Mouse (Mus musculus) midbrain, embryonic 14.5 days (tissue): ENCODE results near the gene Arfgap3. TPM values are rescaled to one million over a fixed set of nuclear protein-coding genes. Genes with fewer than 3 reads are reported as not detected.
"Not testable (repeated sequence)": the region's sequence is repeated elsewhere in the genome, so short reads cannot be mapped to it uniquely, and the experiment has no call there.

Source experiments
- ATAC-seq: fragments of 200-750 bp; cut with Nextera tagmentation; 2 replicates; pipeline ENCODE4 v1.8.0; 2017; ENCODE audit warnings: moderate number of reproducible peaks, moderate library complexity; ENCODE audit not compliant: low FRiP score, low TSS enrichment
- DNase-seq: peaks from one replicate; pipeline ENCODE4 v3.0.0-alpha.2; 2015
- H3K27ac ChIP-seq: fragments of 300-500 bp; sonication (generic); replicated peaks from 2 replicates; pipeline ENCODE4 v1.5.1; 2014; ENCODE audit warnings: mild to moderate bottlenecking, low read depth, low read length, moderate library complexity
- H3K27me3 ChIP-seq: fragments of 300-500 bp; sonication (generic); 2 replicates; pipeline ENCODE4 v1.6.1; 2014; ENCODE audit warnings: low read length, control low read depth, mixed read lengths; ENCODE audit not compliant: control insufficient read depth, insufficient read depth
- H3K36me3 ChIP-seq: fragments of 300-500 bp; sonication (generic); 2 replicates; pipeline ENCODE4 v1.6.1; 2014; ENCODE audit warnings: low read length, control low read depth; ENCODE audit not compliant: control insufficient read depth, insufficient read depth
- H3K4me1 ChIP-seq: fragments of 300-500 bp; sonication (generic); 2 replicates; pipeline ENCODE4 v1.6.1; 2014; ENCODE audit warnings: mild to moderate bottlenecking, antibody characterized with exemption, low read length, control low read depth; ENCODE audit not compliant: control insufficient read depth, insufficient read depth
- H3K4me2 ChIP-seq: fragments of 300-500 bp; sonication (generic); 2 replicates; pipeline ENCODE4 v1.6.1; 2014; ENCODE audit warnings: mild to moderate bottlenecking, low read length, moderate library complexity
- H3K4me3 ChIP-seq: fragments of 300-500 bp; sonication (generic); replicated peaks from 2 replicates; pipeline ENCODE4 v1.5.1; 2014; ENCODE audit warnings: low read depth, low read length
- H3K9ac ChIP-seq: fragments of 300-500 bp; sonication (generic); replicated peaks from 2 replicates; pipeline ENCODE4 v1.6.1; 2014; ENCODE audit warnings: mild to moderate bottlenecking, low read length, moderate library complexity
- H3K9me3 ChIP-seq: fragments of 300-500 bp; sonication (generic); 2 replicates; pipeline ENCODE4 v1.6.1; 2016; ENCODE audit warnings: low read length, control low read depth, mixed read lengths; ENCODE audit not compliant: control insufficient read depth
- WGBS: fragments of 180-500 bp; shearing (Covaris S2); extraction: QIAGEN DNeasy Blood & Tissue Kit; methylation state at CpG from one replicate; pipeline ENCODE4 v1.1.7; 2014; 5-methylcytosine and 5-hydroxymethylcytosine counted together
- polyA plus RNA-seq: library from polyadenylated mRNA; unstranded; fragments of >200 nt; fragmentation: Nextera tagmentation; extraction: Ambion mirVana; gene quantifications from 2 replicates; pipeline ENCODE4 v1.2.1, GENCODE M21; 2014

The Arfgap3 gene
- polyA plus RNA-seq, 1 experiment from 2014 or later, result 42.2 TPM

- H3K4me1 ChIP-seq, result no peaks in the 10 kb centered on the region
- no peak overlapping the region for H3K27ac ChIP-seq
- H3K9ac ChIP-seq, result no peak overlapping the region
- H3K36me3 ChIP-seq, result no peaks in the 10 kb centered on the region
- H3K4me3 ChIP-seq, result no peak overlapping the region
- 80% methylated on average over 11 of the region's 11 CpGs for WGBS
- DNase-seq, result no peak
- H3K4me2 ChIP-seq, result no peak overlapping the region
- ATAC-seq, result no peak
- H3K9me3 ChIP-seq, result no peaks in the 10 kb centered on the region
- H3K27me3 ChIP-seq, result no peaks in the 10 kb centered on the region
Observed at GRCm38 (mm10) chr15:83281303-83281702, 68.7 kb downstream of the Arfgap3 start.

GRCm38 (mm10) chr15:83278579-83278978 is 71.5 kb downstream of the Arfgap3 start:
- ATAC-seq, result no peak
- 90% methylated on average over 5 of the region's 5 CpGs for WGBS
- no peak for DNase-seq
- H3K4me3 ChIP-seq, result no peak overlapping the region
- H3K27me3 ChIP-seq, result no peaks in the 10 kb centered on the region
- H3K9me3 ChIP-seq, result no peaks in the 10 kb centered on the region
- H3K4me1 ChIP-seq, result no peaks in the 10 kb centered on the region
- no peaks in the 10 kb centered on the region for H3K36me3 ChIP-seq
- no peak overlapping the region for H3K9ac ChIP-seq
- no peak overlapping the region for H3K4me2 ChIP-seq
- H3K27ac ChIP-seq, result no peak overlapping the region

- Histone ChIP-seq H3K27me3 (no peaks in the 10 kb centered on the region), H3K9ac (no peak overlapping the region), H3K36me3 (no peaks in the 10 kb centered on the region), H3K4me2 (no peak overlapping the region), H3K9me3 (no peaks in the 10 kb centered on the region), H3K27ac (no peak overlapping the region), H3K4me1 (no peaks in the 10 kb centered on the region), H3K4me3 (no peak overlapping the region)
- ATAC-seq, result no peak
- DNase-seq, result no peak
- WGBS, result 70% methylated on average over 4 of the region's 4 CpGs
Observed at GRCm38 (mm10) chr15:83277451-83277850, 72.6 kb downstream of the Arfgap3 start.

- H3K4me1 ChIP-seq, H3K27me3 ChIP-seq, DNase-seq, H3K9ac ChIP-seq, H3K9me3 ChIP-seq, H3K36me3 ChIP-seq, ATAC-seq, H3K4me3 ChIP-seq, H3K27ac ChIP-seq, H3K4me2 ChIP-seq: not testable (repeated sequence)
Observed at GRCm38 (mm10) chr15:83274237-83274636, 75.8 kb downstream of the Arfgap3 start.

- WGBS, result 95% methylated on average over 2 of the region's 2 CpGs
Observed at GRCm38 (mm10) chr15:83273017-83273416, 77.0 kb downstream of the Arfgap3 start.

GRCm38 (mm10) chr15:83271221-83271620 is 78.8 kb downstream of the Arfgap3 start:
- H3K4me1 ChIP-seq, H3K4me3 ChIP-seq, H3K36me3 ChIP-seq, H3K27me3 ChIP-seq, H3K27ac ChIP-seq, H3K9me3 ChIP-seq, H3K4me2 ChIP-seq, H3K9ac ChIP-seq, ATAC-seq, DNase-seq: not testable (repeated sequence)
- WGBS, result 36% methylated on average over 9 of the region's 9 CpGs

More at GRCm38 (mm10) chr15:83273017-83273416, 77.0 kb downstream of the Arfgap3 start:
- H3K9me3 ChIP-seq, result no peaks in the 10 kb centered on the region
- H3K9ac ChIP-seq, result no peak overlapping the region
- no peaks in the 10 kb centered on the region for H3K4me1 ChIP-seq
- no peak overlapping the region for H3K4me3 ChIP-seq
- no peak overlapping the region for H3K27ac ChIP-seq
- no peak overlapping the region for H3K4me2 ChIP-seq
- DNase-seq (no peak), ATAC-seq (no peak)
- H3K36me3 ChIP-seq, result no peaks in the 10 kb centered on the region
- no peaks in the 10 kb centered on the region for H3K27me3 ChIP-seq

- H3K9ac ChIP-seq, H3K27ac ChIP-seq, H3K9me3 ChIP-seq, H3K4me1 ChIP-seq, H3K4me2 ChIP-seq, H3K27me3 ChIP-seq, H3K4me3 ChIP-seq, H3K36me3 ChIP-seq, DNase-seq, ATAC-seq: not testable (repeated sequence)
- 89% methylated on average over 6 of the region's 6 CpGs for WGBS
Observed at GRCm38 (mm10) chr15:83269985-83270384, 80.1 kb downstream of the Arfgap3 start.

- H3K9ac ChIP-seq, H3K27ac ChIP-seq, ATAC-seq, DNase-seq, H3K4me2 ChIP-seq, H3K27me3 ChIP-seq, H3K36me3 ChIP-seq, H3K4me1 ChIP-seq, H3K9me3 ChIP-seq, H3K4me3 ChIP-seq: not testable (repeated sequence)
- WGBS, result 70% methylated on average over 6 of the region's 7 CpGs
Observed at GRCm38 (mm10) chr15:83268428-83268827, 81.6 kb downstream of the Arfgap3 start.

- Histone ChIP-seq H3K9ac (no peak overlapping the region), H3K27me3 (no peaks in the 10 kb centered on the region), H3K4me1 (no peaks in the 10 kb centered on the region), H3K9me3 (no peaks in the 10 kb centered on the region), H3K36me3 (no peaks in the 10 kb centered on the region), H3K4me3 (no peak overlapping the region), H3K4me2 (no peak overlapping the region), H3K27ac (no peak overlapping the region)
- WGBS, result 25% methylated on average over 1 of the region's 1 CpGs
- DNase-seq, result no peak
- no peak for ATAC-seq
Observed at GRCm38 (mm10) chr15:83265269-83265668, 84.8 kb downstream of the Arfgap3 start.
